Mouse (Mus musculus) liver, embryonic 11.5 days (tissue): Measurements from ENCODE around the gene Maml3. TPM values are rescaled to one million over a fixed set of nuclear protein-coding genes. Genes with fewer than 3 reads are reported as not detected.

Experiments
- ATAC-seq: fragments of 200-750 bp; cut with Nextera tagmentation; replicated peaks from 2 replicates; pipeline ENCODE4 v1.8.0; 2017; ENCODE audit warnings: moderate number of reproducible peaks, mild to moderate bottlenecking, moderate TSS enrichment, moderate library complexity; ENCODE audit not compliant: low FRiP score
- DNase-seq: peaks from one replicate; pipeline ENCODE4 v3.0.0-alpha.2; 2017; ENCODE audit warnings: low spot score
- H3K27ac ChIP-seq: fragments of 300-500 bp; sonication (generic); 2 replicates; pipeline ENCODE4 v1.5.1; 2014; ENCODE audit warnings: mild to moderate bottlenecking, low read depth, low read length, control low read depth
- H3K27me3 ChIP-seq: fragments of 300-500 bp; sonication (generic); replicated peaks from 2 replicates; pipeline ENCODE4 v1.6.1; 2014; ENCODE audit warnings: low read length, mixed read lengths; ENCODE audit not compliant: control insufficient read depth, insufficient read depth
- H3K36me3 ChIP-seq: fragments of 300-500 bp; sonication (generic); 2 replicates; pipeline ENCODE4 v1.6.1; 2014; ENCODE audit warnings: mild to moderate bottlenecking, low read length, moderate library complexity, mixed read lengths; ENCODE audit not compliant: control insufficient read depth, insufficient read depth
- H3K4me1 ChIP-seq: fragments of 300-500 bp; sonication (generic); replicated peaks from 2 replicates; pipeline ENCODE4 v1.6.1; 2014; ENCODE audit warnings: low read length, mixed read lengths; ENCODE audit not compliant: control insufficient read depth, insufficient read depth
- H3K4me2 ChIP-seq: fragments of 300-500 bp; sonication (generic); 2 replicates; pipeline ENCODE4 v1.6.1; 2014; ENCODE audit warnings: mild to moderate bottlenecking, control low read depth, moderate library complexity
- H3K4me3 ChIP-seq: fragments of 300-500 bp; sonication (generic); 2 replicates; pipeline ENCODE4 v1.5.1; 2014; ENCODE audit warnings: low read depth, low read length, control low read depth
- H3K9ac ChIP-seq: fragments of 300-500 bp; sonication (generic); 2 replicates; pipeline ENCODE4 v1.6.1; 2014; ENCODE audit warnings: low read depth, low read length, control low read depth
- H3K9me3 ChIP-seq: fragments of 300-500 bp; sonication (generic); 2 replicates; pipeline ENCODE4 v1.6.1; 2016; ENCODE audit warnings: low read length, inconsistent platforms, mixed read lengths; ENCODE audit not compliant: control insufficient read depth
- WGBS: fragments of 180-500 bp; shearing (Covaris S2); extraction: QIAGEN DNeasy Blood & Tissue Kit; methylation state at CpG from one replicate; pipeline ENCODE4 v1.1.7; 2014; 5-methylcytosine and 5-hydroxymethylcytosine counted together
- polyA plus RNA-seq: library from polyadenylated mRNA; unstranded; fragments of >200 nt; fragmentation: Nextera tagmentation; extraction: Ambion mirVana; gene quantifications from 2 replicates; pipeline ENCODE4 v1.2.1, GENCODE M21; 2014

Gene Maml3
- polyA plus RNA-seq, 1 experiment from 2014 or later, result 3.1 TPM

GRCm38 (mm10) chr3:52115421-52115820 is 10.5 kb upstream of the Maml3 start:
- no peaks in the 10 kb centered on the region for H3K36me3 ChIP-seq
- no peak overlapping the region for H3K27ac ChIP-seq
- no peaks in the 10 kb centered on the region for H3K27me3 ChIP-seq
- no peak for DNase-seq
- H3K4me1 ChIP-seq, result no peaks in the 10 kb centered on the region
- 84% methylated on average over 9 of the region's 9 CpGs for WGBS
- no peaks in the 10 kb centered on the region for H3K9me3 ChIP-seq
- no peak overlapping the region for H3K9ac ChIP-seq
- no peak for ATAC-seq
- no peak overlapping the region for H3K4me3 ChIP-seq
- H3K4me2 ChIP-seq, result no peak overlapping the region

- no peaks in the 10 kb centered on the region for H3K9me3 ChIP-seq
- no peak overlapping the region for H3K4me2 ChIP-seq
- H3K27me3 ChIP-seq, result no peaks in the 10 kb centered on the region
- no peak overlapping the region for H3K4me3 ChIP-seq
- ATAC-seq (no peak), DNase-seq (no peak)
- no peak overlapping the region for H3K27ac ChIP-seq
- no peaks in the 10 kb centered on the region for H3K36me3 ChIP-seq
- H3K4me1 ChIP-seq, result no peaks in the 10 kb centered on the region
- H3K9ac ChIP-seq, result no peak overlapping the region
Measured at GRCm38 (mm10) chr3:52108027-52108426, 3.2 kb upstream of the Maml3 start.

GRCm38 (mm10) chr3:52105156-52105555 is 280 bp upstream of the Maml3 start:
- ATAC-seq, result 0 out of 2 replicates have a peak, but pooled peaks have one; percentile 0
- no peak for DNase-seq
- under 1% methylated on average over 18 of the region's 20 CpGs for WGBS
- H3K4me3 ChIP-seq, result peak overlapping the region; percentile 66
- peak overlapping the region; percentile 91; the same call in 1 of the 2 replicates for H3K27ac ChIP-seq
- H3K9ac ChIP-seq, result peak overlapping the region; percentile 66
- no peaks in the 10 kb centered on the region for H3K9me3 ChIP-seq
- H3K4me1 ChIP-seq, result peaks cover 5% of the 10 kb centered on the region
- H3K27me3 ChIP-seq, result no peaks in the 10 kb centered on the region
- H3K4me2 ChIP-seq, result peak overlapping the region; percentile 93
- H3K36me3 ChIP-seq, result no peaks in the 10 kb centered on the region

GRCm38 (mm10) chr3:52104208-52104607 is 668 bp downstream of the Maml3 start:
- under 1% methylated on average over 16 of the region's 16 CpGs for WGBS
- H3K27me3 ChIP-seq, result no peaks in the 10 kb centered on the region
- peak overlapping the region; percentile 66 for H3K9ac ChIP-seq
- peak overlapping the region; percentile 93 for H3K4me2 ChIP-seq
- H3K4me1 ChIP-seq, result peaks cover 5% of the 10 kb centered on the region
- H3K27ac ChIP-seq, result peak overlapping the region; percentile 91
- peak overlapping the region; percentile 66 for H3K4me3 ChIP-seq
- no peaks in the 10 kb centered on the region for H3K9me3 ChIP-seq
- DNase-seq (no peak), ATAC-seq (no peak)
- no peaks in the 10 kb centered on the region for H3K36me3 ChIP-seq

GRCm38 (mm10) chr3:52103531-52104181 is 1.2 kb downstream of the Maml3 start:
- Histone ChIP-seq H3K4me3 (peak overlapping the region; percentile 66), H3K27me3 (no peaks in the 10 kb centered on the region), H3K9me3 (no peaks in the 10 kb centered on the region), H3K4me1 (peaks cover 5% of the 10 kb centered on the region), H3K36me3 (no peaks in the 10 kb centered on the region), H3K9ac (peak overlapping the region; percentile 66), H3K27ac (peak overlapping the region; percentile 91), H3K4me2 (peak overlapping the region; percentile 93)
- under 1% methylated on average over 55 of the region's 55 CpGs for WGBS
- no peak for ATAC-seq
- peak; percentile 71 for DNase-seq

GRCm38 (mm10) chr3:52102601-52103530 is 2.0 kb downstream of the Maml3 start:
- Histone ChIP-seq H3K36me3 (no peaks in the 10 kb centered on the region), H3K4me1 (peaks cover 5% of the 10 kb centered on the region), H3K9ac (peak overlapping the region; percentile 66), H3K27me3 (no peaks in the 10 kb centered on the region), H3K4me3 (peak overlapping the region; percentile 66), H3K4me2 (peak overlapping the region; percentile 93), H3K27ac (peak overlapping the region; percentile 91), H3K9me3 (no peaks in the 10 kb centered on the region)
- ATAC-seq, result peak; percentile 78
- under 1% methylated on average over 51 of the region's 52 CpGs for WGBS
- DNase-seq, result peak; percentile 88

- peaks cover 5% of the 10 kb centered on the region for H3K4me1 ChIP-seq
- H3K9me3 ChIP-seq, result no peaks in the 10 kb centered on the region
- peak overlapping the region; percentile 66 for H3K9ac ChIP-seq
- peak overlapping the region; percentile 66 for H3K4me3 ChIP-seq
- peak; percentile 92 for DNase-seq
- H3K36me3 ChIP-seq, result no peaks in the 10 kb centered on the region
- peak overlapping the region; percentile 91 for H3K27ac ChIP-seq
- no peaks in the 10 kb centered on the region for H3K27me3 ChIP-seq
- under 1% methylated on average over 39 of the region's 57 CpGs for WGBS
- peak; percentile 81 for ATAC-seq
- peak overlapping the region; percentile 93 for H3K4me2 ChIP-seq
Measured at GRCm38 (mm10) chr3:52101977-52102600, 2.8 kb downstream of the Maml3 start.

GRCm38 (mm10) chr3:52101401-52101976 is 3.4 kb downstream of the Maml3 start:
- Histone ChIP-seq H3K27me3 (no peaks in the 10 kb centered on the region), H3K36me3 (no peaks in the 10 kb centered on the region), H3K27ac (peak overlapping the region; percentile 91), H3K9ac (peak overlapping the region; percentile 66), H3K4me2 (peak overlapping the region; percentile 93), H3K4me3 (peak overlapping the region; percentile 66), H3K9me3 (no peaks in the 10 kb centered on the region), H3K4me1 (peaks cover 5% of the 10 kb centered on the region)
- under 1% methylated on average over 14 of the region's 14 CpGs for WGBS
- no peak for DNase-seq
- peak; percentile 17 for ATAC-seq
